Mouse (Mus musculus) stomach, embryonic 15.5 days (tissue): ENCODE data around the gene Gm4177. TPM values are rescaled to one million over a fixed set of nuclear protein-coding genes. Genes with fewer than 3 reads are reported as not detected.
"Not testable (repeated sequence)": the region's sequence is repeated elsewhere in the genome, so short reads cannot be mapped to it uniquely, and the experiment has no call there.

Experiments
- ATAC-seq: fragments of 200-750 bp; cut with Nextera tagmentation; 2 replicates; pipeline ENCODE4 v1.8.0; 2017; ENCODE audit warnings: low read depth, moderate number of reproducible peaks, moderate TSS enrichment; ENCODE audit not compliant: insufficient read depth, low FRiP score
- H3K27ac ChIP-seq: fragments of 300-500 bp; sonication (generic); 2 replicates; pipeline ENCODE4 v1.5.1; 2015; ENCODE audit warnings: mild to moderate bottlenecking, inconsistent platforms
- H3K27me3 ChIP-seq: fragments of 300-500 bp; sonication (generic); replicated peaks from 2 replicates; pipeline ENCODE4 v1.6.1; 2015; ENCODE audit warnings: inconsistent platforms
- H3K36me3 ChIP-seq: fragments of 300-500 bp; sonication (generic); 2 replicates; pipeline ENCODE4 v1.6.1; 2015; ENCODE audit warnings: inconsistent platforms
- H3K4me1 ChIP-seq: fragments of 300-500 bp; sonication (generic); 2 replicates; pipeline ENCODE4 v1.6.1; 2015; ENCODE audit warnings: inconsistent platforms
- H3K4me2 ChIP-seq: fragments of 300-500 bp; sonication (generic); 2 replicates; pipeline ENCODE4 v1.6.1; 2015; ENCODE audit warnings: mild to moderate bottlenecking, inconsistent platforms
- H3K4me3 ChIP-seq: fragments of 300-500 bp; sonication (generic); replicated peaks from 2 replicates; pipeline ENCODE4 v1.5.1; 2015; ENCODE audit warnings: inconsistent platforms
- H3K9ac ChIP-seq: fragments of 300-500 bp; sonication (generic); 2 replicates; pipeline ENCODE4 v1.6.1; 2015; ENCODE audit warnings: inconsistent platforms
- H3K9me3 ChIP-seq: fragments of 300-500 bp; sonication (generic); 2 replicates; pipeline ENCODE4 v1.6.1; 2016; ENCODE audit warnings: inconsistent platforms
- WGBS: fragments of 180-500 bp; shearing (Covaris S2); methylation state at CpG from one replicate; pipeline ENCODE4 v1.1.7; 2015; 5-methylcytosine and 5-hydroxymethylcytosine counted together
- polyA plus RNA-seq: library from polyadenylated mRNA; unstranded; fragments of >200 nt; fragmentation: Nextera tagmentation; extraction: Ambion mirVana; gene quantifications from 2 replicates; pipeline ENCODE4 v1.2.1, GENCODE M21; 2015

Gene Gm4177
- polyA plus RNA-seq = not detected in 2 replicates

DNA sequence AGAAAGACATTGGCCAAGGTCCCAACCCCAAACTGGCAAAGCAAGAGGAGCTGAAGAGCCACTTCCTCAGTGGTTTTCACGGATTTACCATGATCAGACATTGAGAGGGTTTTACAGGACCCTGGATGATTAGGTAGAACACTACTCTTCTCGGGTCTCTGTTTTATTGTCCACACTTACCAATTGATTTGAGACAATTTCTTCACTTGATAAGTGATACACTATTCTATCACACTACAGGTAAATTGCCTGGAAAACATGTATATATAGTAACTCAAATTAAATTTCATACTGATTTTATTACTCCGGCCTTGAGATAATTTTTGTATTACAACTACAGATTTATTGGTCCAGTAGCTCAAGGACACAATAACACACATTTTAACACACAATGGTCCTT, at the start of gene Gm4177:
Gm4177 (minus strand) TSS at position 101 of the 400 bp plus-strand sequence.
- not testable (repeated sequence) for H3K36me3 ChIP-seq, H3K9ac ChIP-seq, ATAC-seq, H3K27me3 ChIP-seq, H3K4me3 ChIP-seq, H3K9me3 ChIP-seq, H3K4me1 ChIP-seq, H3K27ac ChIP-seq, H3K4me2 ChIP-seq
- WGBS = no CpG with 5 or more reads among the region's 3 CpGs

DNA sequence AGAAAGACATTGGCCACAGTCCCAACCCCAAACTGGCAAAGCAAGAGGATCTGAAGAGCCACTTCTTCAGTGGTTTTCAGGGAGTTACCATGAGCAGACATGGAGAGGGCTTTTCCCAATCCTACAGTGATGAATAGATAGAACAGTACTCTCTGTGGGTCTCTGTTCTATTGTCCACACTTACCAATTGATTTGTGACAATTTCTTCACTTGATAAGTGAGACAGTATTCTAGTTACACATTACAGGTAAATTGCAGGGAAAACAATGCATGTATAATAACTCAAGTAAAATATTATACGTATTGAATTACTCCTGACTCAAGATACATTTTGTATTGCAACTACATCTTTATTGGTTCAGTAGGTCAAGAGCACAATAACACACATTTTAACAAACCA, 47.6 kb upstream of the Gm4177 start, which contains the start of gene Gm5725:
Gm5725 (minus strand) TSS at position 101 of the 400 bp plus-strand sequence.
- H3K9me3 ChIP-seq, H3K4me1 ChIP-seq, H3K27me3 ChIP-seq, H3K4me3 ChIP-seq, H3K9ac ChIP-seq, H3K27ac ChIP-seq, H3K36me3 ChIP-seq, H3K4me2 ChIP-seq, ATAC-seq: not testable (repeated sequence)
- WGBS = no CpG with 5 or more reads among the region's 1 CpGs

DNA sequence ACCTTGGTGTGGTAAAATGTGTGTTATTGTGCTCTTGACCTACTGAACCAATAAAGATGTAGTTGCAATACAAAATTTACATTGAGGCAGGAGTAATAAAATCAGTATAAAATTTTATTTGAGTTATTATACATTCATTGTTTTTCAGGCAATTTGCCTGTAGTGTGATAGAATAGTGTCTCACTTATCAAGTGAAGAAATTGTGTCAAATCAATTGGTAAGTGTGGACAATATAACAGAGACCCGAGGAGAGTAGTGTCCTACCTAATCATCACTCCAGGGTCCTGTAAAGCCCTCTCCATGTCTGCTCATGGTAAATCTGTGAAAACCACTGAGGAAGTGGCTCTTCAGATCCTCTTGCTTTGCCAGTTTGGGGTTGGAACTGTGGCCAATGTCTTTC, 35.5 kb upstream of the Gm4177 start, which contains the start of gene Vmn1r135:
Vmn1r135 (plus strand) TSS at position 301 of the 400 bp plus-strand sequence.
- WGBS = no CpG with 5 or more reads among the region's 1 CpGs
- ATAC-seq, H3K36me3 ChIP-seq, H3K4me1 ChIP-seq, H3K27me3 ChIP-seq, H3K9me3 ChIP-seq, H3K27ac ChIP-seq, H3K4me2 ChIP-seq, H3K9ac ChIP-seq, H3K4me3 ChIP-seq: not testable (repeated sequence)

DNA sequence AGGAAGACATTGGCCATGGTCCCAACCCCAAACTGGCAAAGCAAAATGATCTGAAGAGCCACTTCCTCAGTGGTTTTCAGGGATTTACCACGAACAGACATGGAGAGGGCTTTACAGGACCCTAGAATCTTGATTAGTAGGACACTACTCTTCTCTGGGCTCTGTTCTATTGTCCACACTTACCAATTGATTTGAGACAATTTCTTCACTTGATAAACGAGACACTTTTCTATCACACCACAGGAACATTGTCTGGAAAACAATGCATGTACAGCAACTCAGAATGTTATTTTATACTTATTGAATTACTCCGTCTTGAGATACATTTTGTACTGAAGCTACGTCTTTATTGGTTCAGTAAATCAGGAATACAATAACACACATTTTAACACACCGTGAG, 35.2 kb downstream of the Gm4177 start, which contains the start of gene Gm4175:
Gm4175 (minus strand) TSS at position 101 of the 400 bp plus-strand sequence.
- not testable (repeated sequence) for H3K36me3 ChIP-seq, H3K27ac ChIP-seq, H3K4me1 ChIP-seq, H3K9me3 ChIP-seq, H3K4me2 ChIP-seq, H3K4me3 ChIP-seq, H3K27me3 ChIP-seq, H3K9ac ChIP-seq, ATAC-seq
- WGBS = no CpG with 5 or more reads among the region's 5 CpGs

Other genes with a start within 250 kb of the Gm4177 start
- not detected in 2 replicates for gene Vmn1r132, start 182.6 kb downstream of the Gm4177 start, polyA plus RNA-seq
- not detected in 2 replicates for gene Gm4175, start 35.3 kb downstream of the Gm4177 start, polyA plus RNA-seq
- gene Vmn1r135, start 35.6 kb upstream of the Gm4177 start, polyA plus RNA-seq = not detected in 2 replicates
- gene Gm5725, start 47.5 kb upstream of the Gm4177 start, polyA plus RNA-seq = not detected in 2 replicates
- not detected in 2 replicates for gene Gm5891, start 124.6 kb upstream of the Gm4177 start, polyA plus RNA-seq
- gene Vmn1r137, start 197.9 kb upstream of the Gm4177 start, polyA plus RNA-seq = not detected in 2 replicates
- gene Vmn1r138, start 232.2 kb upstream of the Gm4177 start, polyA plus RNA-seq = not detected in 2 replicates